Mouse (Mus musculus) stomach, embryonic 14.5 days (tissue): ENCODE data around the gene Mtcl1. TPM values are rescaled to one million over a fixed set of nuclear protein-coding genes. Genes with fewer than 3 reads are reported as not detected.

Source experiments
- ATAC-seq: fragments of 200-750 bp; cut with Nextera tagmentation; 2 replicates; pipeline ENCODE4 v1.8.0; 2017; ENCODE audit warnings: low read depth, moderate TSS enrichment; ENCODE audit not compliant: insufficient number of reproducible peaks, insufficient read depth, low FRiP score
- H3K27ac ChIP-seq: fragments of 300-500 bp; sonication (generic); 2 replicates; pipeline ENCODE4 v1.5.1; 2014; ENCODE audit warnings: mild to moderate bottlenecking, low read length, moderate library complexity, mixed read lengths
- H3K27me3 ChIP-seq: fragments of 300-500 bp; sonication (generic); 2 replicates; pipeline ENCODE4 v1.6.1; 2014; ENCODE audit warnings: low read length, control low read depth, mixed read lengths; ENCODE audit not compliant: control insufficient read depth, insufficient read depth
- H3K36me3 ChIP-seq: fragments of 300-500 bp; sonication (generic); 2 replicates; pipeline ENCODE4 v1.6.1; 2014; ENCODE audit warnings: mild to moderate bottlenecking, control low read depth, low read length, moderate library complexity, mixed read lengths; ENCODE audit not compliant: control insufficient read depth, insufficient read depth
- H3K4me1 ChIP-seq: fragments of 300-500 bp; sonication (generic); 2 replicates; pipeline ENCODE4 v1.6.1; 2014; ENCODE audit warnings: low read length, control low read depth, mixed read lengths; ENCODE audit not compliant: control insufficient read depth, insufficient read depth
- H3K4me2 ChIP-seq: fragments of 300-500 bp; sonication (generic); replicated peaks from 2 replicates; pipeline ENCODE4 v1.6.1; 2014; ENCODE audit warnings: low read depth, low read length, control low read depth
- H3K4me3 ChIP-seq: fragments of 300-500 bp; sonication (generic); 2 replicates; pipeline ENCODE4 v1.5.1; 2014; ENCODE audit warnings: low read depth, low read length, control low read depth
- H3K9ac ChIP-seq: fragments of 300-500 bp; sonication (generic); replicated peaks from 2 replicates; pipeline ENCODE4 v1.6.1; 2014; ENCODE audit warnings: low read depth, mild to moderate bottlenecking, control low read depth, low read length, moderate library complexity, mixed read lengths
- H3K9me3 ChIP-seq: fragments of 300-500 bp; sonication (generic); 2 replicates; pipeline ENCODE4 v1.6.1; 2016; ENCODE audit warnings: low read depth, low read length, control low read depth; ENCODE audit not compliant: control insufficient read depth
- WGBS: fragments of 180-500 bp; shearing (Covaris S2); extraction: QIAGEN DNeasy Blood & Tissue Kit; methylation state at CpG from one replicate; pipeline ENCODE4 v1.1.7; 2014; 5-methylcytosine and 5-hydroxymethylcytosine counted together
- polyA plus RNA-seq: library from polyadenylated mRNA; unstranded; fragments of >200 nt; fragmentation: Nextera tagmentation; extraction: Ambion mirVana; gene quantifications from 2 replicates; pipeline ENCODE4 v1.2.1, GENCODE M21; 2014

Mtcl1 gene
- polyA plus RNA-seq, 1 experiment from 2014 or later, result 14.7 TPM

DNA sequence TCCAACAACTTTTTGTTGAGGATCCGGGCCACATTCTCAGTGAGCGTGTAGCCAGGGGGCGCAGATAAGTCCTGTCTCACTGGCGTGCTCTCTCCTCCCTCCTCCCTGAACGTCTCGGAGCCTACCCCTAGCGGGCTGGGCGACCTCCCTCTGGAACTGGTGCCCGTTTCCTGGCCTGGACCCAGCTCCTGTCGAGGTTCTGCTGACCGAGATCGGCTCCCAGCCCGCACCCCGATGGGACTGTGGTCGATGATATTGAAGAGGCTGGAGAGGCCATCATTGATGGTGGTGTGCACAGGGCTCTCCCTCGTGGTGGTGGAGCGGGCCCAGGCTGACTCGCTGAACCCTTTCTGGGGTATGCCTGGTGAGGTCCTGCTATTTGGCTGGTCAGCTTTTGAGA is 106.6 kb downstream of the Mtcl1 start:
- H3K27me3 ChIP-seq, result no peaks in the 10 kb centered on the region
- H3K4me3 ChIP-seq, result no peak overlapping the region
- no peak overlapping the region for H3K27ac ChIP-seq
- H3K36me3 ChIP-seq, result peaks cover 5% of the 10 kb centered on the region; the same call in 1 of the 2 replicates
- H3K4me1 ChIP-seq, result no peaks in the 10 kb centered on the region
- 95% methylated on average over 18 of the region's 18 CpGs for WGBS
- H3K9ac ChIP-seq, result no peak overlapping the region
- H3K9me3 ChIP-seq, result no peaks in the 10 kb centered on the region
- H3K4me2 ChIP-seq, result no peak overlapping the region
- ATAC-seq, result no peak

DNA sequence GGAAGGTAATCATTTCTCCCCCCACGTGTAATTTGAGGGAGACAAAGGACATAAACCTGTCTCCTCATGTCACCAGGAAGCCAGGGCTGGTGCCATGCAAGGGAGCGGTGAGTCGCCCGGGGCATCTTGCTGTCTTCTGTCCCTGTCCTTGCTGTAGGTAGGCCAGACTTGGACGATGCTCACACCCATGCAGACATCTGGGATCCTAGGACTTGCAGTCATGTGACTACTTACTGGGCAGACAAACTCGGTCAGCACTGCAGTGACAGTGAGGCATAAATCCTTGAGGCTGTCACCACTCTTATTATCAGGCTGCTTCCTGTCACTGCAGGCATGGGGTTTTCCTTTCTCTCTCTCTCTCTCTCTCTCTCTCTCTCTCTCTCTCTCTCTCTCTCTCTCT is 107.9 kb downstream of the Mtcl1 start:
- no peak for ATAC-seq
- 80% methylated on average over 6 of the region's 6 CpGs for WGBS
- Histone ChIP-seq H3K27ac (no peak overlapping the region), H3K4me2 (no peak overlapping the region), H3K9me3 (no peaks in the 10 kb centered on the region), H3K9ac (no peak overlapping the region), H3K4me1 (no peaks in the 10 kb centered on the region), H3K36me3 (peaks cover 5% of the 10 kb centered on the region; the same call in 1 of the 2 replicates), H3K27me3 (no peaks in the 10 kb centered on the region), H3K4me3 (no peak overlapping the region)

DNA sequence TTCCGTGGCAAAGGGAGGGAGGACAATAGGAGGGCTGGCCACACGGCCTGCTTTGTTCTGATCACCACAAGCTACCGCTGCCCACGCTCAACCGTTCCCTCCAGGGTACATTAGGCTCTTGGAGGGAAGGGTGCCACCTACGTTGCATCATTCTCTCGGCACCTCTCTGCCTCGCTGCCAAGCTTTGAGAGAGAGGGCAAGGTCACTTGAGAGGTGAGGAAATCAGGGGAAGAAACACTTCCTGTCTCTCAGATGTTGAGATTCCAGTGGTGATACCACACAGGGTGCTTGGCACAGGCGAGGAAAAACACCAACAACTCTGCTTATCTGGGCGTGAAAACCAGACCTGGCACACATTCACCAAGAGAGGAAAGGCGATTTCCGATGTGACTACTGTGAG is 108.8 kb downstream of the Mtcl1 start:
- Histone ChIP-seq H3K36me3 (peaks cover 5% of the 10 kb centered on the region; the same call in 1 of the 2 replicates), H3K27me3 (no peaks in the 10 kb centered on the region)
- WGBS, result 88% methylated on average over 12 of the region's 12 CpGs

DNA sequence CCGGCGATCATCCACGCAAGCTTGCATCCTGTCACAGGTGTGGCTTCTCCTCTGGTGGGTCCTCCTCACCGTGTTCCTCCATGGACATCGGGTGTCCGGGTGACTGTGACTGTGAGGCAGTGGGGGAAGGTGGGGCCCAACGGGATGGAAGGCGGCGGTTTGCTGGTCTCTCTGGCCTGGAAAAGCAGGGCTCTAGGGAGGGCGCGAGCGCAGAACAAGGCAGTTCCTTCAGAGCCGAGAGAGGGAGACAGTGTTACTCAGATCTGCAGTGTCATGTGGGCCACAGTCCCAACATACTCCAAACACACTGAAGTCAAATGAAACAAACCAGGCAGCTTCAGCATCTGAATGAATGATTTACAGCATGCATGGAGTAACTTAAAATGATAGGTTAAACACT is 111.6 kb downstream of the Mtcl1 start:
- Histone ChIP-seq H3K9me3 (no peaks in the 10 kb centered on the region), H3K4me3 (no peak overlapping the region), H3K36me3 (peaks cover under 1% of the 10 kb centered on the region; the same call in 1 of the 2 replicates), H3K27ac (no peak overlapping the region), H3K27me3 (no peaks in the 10 kb centered on the region), H3K9ac (no peak overlapping the region), H3K4me1 (no peaks in the 10 kb centered on the region), H3K4me2 (no peak overlapping the region)
- no peak for ATAC-seq
- 86% methylated on average over 13 of the region's 13 CpGs for whole genome bisulfite sequencing

More for the DNA sequence above, 108.8 kb downstream of the Mtcl1 start:
- Histone ChIP-seq H3K27ac (no peak overlapping the region), H3K9me3 (no peaks in the 10 kb centered on the region), H3K4me2 (no peak overlapping the region), H3K9ac (no peak overlapping the region), H3K4me1 (no peaks in the 10 kb centered on the region), H3K4me3 (no peak overlapping the region)
- no peak for ATAC-seq

DNA sequence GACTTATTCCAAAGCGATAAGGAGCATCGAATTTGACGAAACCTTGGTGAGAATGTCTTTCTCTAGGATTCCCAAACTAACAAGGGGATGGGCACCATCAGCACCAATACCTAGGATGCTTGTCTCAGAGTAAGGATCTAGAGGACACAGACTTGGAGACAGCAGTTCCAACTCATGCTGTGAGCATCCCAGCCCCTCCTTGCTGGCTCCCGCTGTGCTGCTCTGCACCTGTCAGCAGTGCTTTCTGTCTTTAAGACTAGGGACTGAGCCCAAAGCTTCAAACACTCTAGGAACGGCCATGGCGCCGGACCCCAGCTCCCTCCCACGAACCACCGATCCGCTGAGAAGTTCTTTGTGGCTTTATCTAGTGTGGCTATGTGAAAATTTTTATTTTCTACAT is 114.0 kb downstream of the Mtcl1 start:
- H3K9ac ChIP-seq, result no peak overlapping the region
- no peaks in the 10 kb centered on the region for H3K36me3 ChIP-seq
- H3K27ac ChIP-seq, result no peak overlapping the region
- 93% methylated on average over 10 of the region's 10 CpGs for WGBS
- H3K27me3 ChIP-seq, result no peaks in the 10 kb centered on the region
- H3K4me1 ChIP-seq, result no peaks in the 10 kb centered on the region
- ATAC-seq, result no peak
- H3K4me3 ChIP-seq, result no peak overlapping the region
- H3K9me3 ChIP-seq, result no peaks in the 10 kb centered on the region
- H3K4me2 ChIP-seq, result no peak overlapping the region

DNA sequence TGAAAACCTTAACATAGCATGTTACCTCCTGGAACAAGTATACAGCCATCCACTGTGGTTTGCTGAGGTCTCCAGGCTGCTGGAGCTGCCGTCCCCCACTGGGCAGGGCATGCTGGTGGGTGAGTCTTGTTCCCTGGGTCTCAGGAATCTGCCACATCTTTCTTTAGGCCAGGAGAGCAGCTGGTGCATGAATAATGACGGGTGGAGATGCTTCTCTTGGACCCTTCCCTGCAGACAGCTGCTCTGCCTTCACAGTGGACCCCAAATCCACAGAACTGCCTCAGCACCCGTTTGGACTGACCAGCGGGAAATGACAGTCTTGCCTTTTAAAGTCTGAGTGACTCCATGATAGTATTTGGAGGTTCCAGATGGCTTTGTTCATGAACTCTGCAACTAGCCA is 114.7 kb downstream of the Mtcl1 start:
- Histone ChIP-seq H3K4me3 (no peak overlapping the region), H3K27ac (no peak overlapping the region), H3K9me3 (no peaks in the 10 kb centered on the region), H3K36me3 (no peaks in the 10 kb centered on the region), H3K4me1 (no peaks in the 10 kb centered on the region), H3K4me2 (no peak overlapping the region), H3K27me3 (no peaks in the 10 kb centered on the region), H3K9ac (no peak overlapping the region)
- no peak for ATAC-seq
- 67% methylated on average over 4 of the region's 4 CpGs for WGBS

DNA sequence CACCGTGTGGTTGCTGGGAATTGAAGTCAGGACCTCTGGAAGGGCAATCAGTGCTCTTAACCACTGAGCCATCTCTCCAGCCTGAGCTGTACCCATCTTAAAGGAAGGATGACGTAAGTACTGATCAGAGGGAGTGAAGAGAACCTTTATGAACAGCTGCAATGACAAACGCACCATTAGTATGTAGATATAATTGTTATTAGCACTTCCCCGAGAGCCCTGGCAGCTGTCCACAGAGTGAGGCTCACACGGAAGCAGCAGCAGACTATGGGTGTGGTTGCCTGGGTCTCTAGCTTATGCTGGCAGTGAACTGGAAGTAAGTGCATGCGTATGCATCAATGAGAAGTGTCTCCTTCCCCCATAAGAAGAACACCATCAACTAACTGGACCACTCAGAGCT is 118.3 kb downstream of the Mtcl1 start:
- no peaks in the 10 kb centered on the region for H3K9me3 ChIP-seq
- H3K4me1 ChIP-seq, result no peaks in the 10 kb centered on the region
- H3K4me3 ChIP-seq, result no peak overlapping the region
- WGBS, result 66% methylated on average over 6 of the region's 6 CpGs
- H3K27me3 ChIP-seq, result no peaks in the 10 kb centered on the region
- H3K4me2 ChIP-seq, result no peak overlapping the region
- H3K36me3 ChIP-seq, result no peaks in the 10 kb centered on the region
- H3K9ac ChIP-seq, result no peak overlapping the region
- no peak overlapping the region for H3K27ac ChIP-seq
- no peak for ATAC-seq

DNA sequence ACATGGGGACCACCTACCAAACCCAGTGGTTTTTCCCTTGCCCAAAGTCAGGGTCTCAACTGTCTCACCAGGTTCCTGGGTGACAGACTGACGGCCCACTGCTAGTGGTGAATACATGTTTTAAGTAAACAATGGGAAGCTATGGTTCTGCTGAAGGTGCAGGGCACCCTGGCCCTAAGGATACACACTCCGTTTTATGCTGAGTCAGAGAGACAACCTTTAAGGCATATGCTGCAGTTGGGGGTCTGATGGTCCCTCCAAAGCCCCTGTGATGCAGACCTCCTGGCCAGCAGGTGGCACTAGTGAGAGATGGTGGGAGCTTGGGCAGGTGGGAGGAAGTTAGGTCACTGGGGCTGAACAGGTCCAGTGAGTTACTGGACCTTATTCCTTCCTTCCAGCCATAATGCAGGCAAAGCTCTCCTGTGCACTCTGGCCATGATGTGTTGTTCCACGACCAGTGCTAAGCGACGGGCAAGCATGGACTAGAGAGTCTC is 123.0 kb downstream of the Mtcl1 start:
- 90% methylated on average over 5 of the region's 5 CpGs for WGBS
- no peak overlapping the region for H3K4me2 ChIP-seq
- ATAC-seq, result no peak

DNA sequence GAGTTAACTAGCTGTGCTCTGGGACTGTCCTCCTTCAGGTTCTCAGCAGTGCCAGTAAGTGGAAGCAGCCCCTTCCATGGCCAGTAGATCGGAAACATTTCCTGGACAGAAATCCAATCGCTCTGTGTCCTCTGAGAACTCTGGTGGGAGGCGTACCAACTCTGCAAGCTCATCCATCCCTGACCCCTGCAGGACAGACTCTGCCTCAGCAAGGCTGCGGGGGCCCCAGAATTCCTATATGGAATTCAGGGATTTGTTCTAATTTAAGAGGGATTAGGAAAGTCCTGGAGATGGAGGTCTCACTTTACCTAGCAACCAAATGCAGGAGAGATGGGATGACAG is 123.4 kb downstream of the Mtcl1 start:
- H3K36me3 ChIP-seq, result no peaks in the 10 kb centered on the region
- H3K27me3 ChIP-seq, result no peaks in the 10 kb centered on the region
- peaks cover 6% of the 10 kb centered on the region for H3K4me1 ChIP-seq
- ATAC-seq, result no peak
- no peak overlapping the region for H3K9ac ChIP-seq
- H3K4me3 ChIP-seq, result no peak overlapping the region
- H3K9me3 ChIP-seq, result no peaks in the 10 kb centered on the region
- WGBS, result 75% methylated on average over 4 of the region's 4 CpGs
- no peak overlapping the region for H3K4me2 ChIP-seq
- no peak overlapping the region for H3K27ac ChIP-seq

More for the DNA sequence above, 123.0 kb downstream of the Mtcl1 start:
- Histone ChIP-seq H3K27me3 (no peaks in the 10 kb centered on the region), H3K27ac (no peak overlapping the region), H3K9ac (no peak overlapping the region), H3K36me3 (no peaks in the 10 kb centered on the region), H3K4me1 (peaks cover 6% of the 10 kb centered on the region), H3K9me3 (no peaks in the 10 kb centered on the region), H3K4me3 (no peak overlapping the region)
